Mouse (Mus musculus) lung, postnatal 0 days (tissue): ENCODE data around the gene Kcnc1.

Source experiments
- CTCF ChIP-seq: IDR thresholded peaks from 2 replicates; pipeline ENCODE4 v1.5.1; 2016; ENCODE audit warnings: antibody characterized with exemption, mild to moderate bottlenecking
- EP300 ChIP-seq: IDR thresholded peaks from 2 replicates; pipeline ENCODE4 v1.6.1; 2016; ENCODE audit warnings: antibody characterized with exemption, mild to moderate bottlenecking, control low read depth

DNA sequence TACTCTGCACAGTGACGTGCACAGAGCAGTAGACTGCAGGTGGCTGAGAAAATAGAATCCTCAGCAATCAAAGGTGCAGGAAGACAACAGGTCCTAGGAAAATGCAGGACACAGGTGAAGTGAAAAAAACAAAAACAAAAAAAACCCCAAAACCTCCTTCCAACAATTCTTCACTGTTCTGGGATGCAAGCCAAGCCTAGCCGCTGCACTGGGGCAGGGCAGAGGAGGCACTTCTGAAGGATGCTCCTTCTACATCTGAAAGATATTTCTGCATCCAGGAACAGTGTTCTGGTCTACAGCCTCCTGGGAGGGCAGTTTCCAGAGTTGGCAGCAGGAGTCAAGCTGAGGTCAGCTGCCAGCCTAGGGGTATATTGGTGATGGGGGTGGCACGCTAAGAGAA, 61.6 kb downstream of the Kcnc1 start:
- no peak for TF ChIP-seq CTCF
- TF ChIP-seq EP300: no peak
